Mouse (Mus musculus) bone marrow, adult 2 months (tissue): ENCODE data around the gene Pde4c.

ENCODE experiments used
- CTCF ChIP-seq: fragments of 200-500 bp; IDR thresholded peaks from 2 replicates; pipeline ENCODE4 v1.5.1; 2011; ENCODE audit warnings: low read length, control low read depth; ENCODE audit not compliant: control insufficient read depth, insufficient read depth
- POLR2A ChIP-seq: fragments of 200-500 bp; IDR thresholded peaks from 2 replicates; pipeline ENCODE4 v1.6.1; 2011; ENCODE audit warnings: low read depth, mild to moderate bottlenecking, control low read depth, low read length, borderline replicate concordance; ENCODE audit not compliant: control insufficient read depth

- TF ChIP-seq CTCF (no peak), POLR2A (no peak)
Measured at GRCm38 (mm10) chr8:70693636-70694035, 29.9 kb upstream of the Pde4c start.
